Mouse (Mus musculus) gastrocnemius, adult 18-20 months (tissue): ENCODE measurements around the gene Stard5. TPM values are rescaled to one million over a fixed set of nuclear protein-coding genes. Genes with fewer than 3 reads are reported as not detected.
A peak's percentile ranks its signal among the peaks of the same experiment; 100 is the strongest.

Source experiments
- DNase-seq: peaks from one replicate; pipeline ENCODE4 v3.0.0; 2021; ENCODE audit warnings: low spot score
- total RNA-seq, 2 experiments: library from RNA; stranded (reverse); gene quantifications; 2 replicates each; pipeline ENCODE4 v1.2.3; 2021

Gene Stard5
- total RNA-seq, 2 experiments from 2014 or later = 3.1 to 4.1 TPM

DNA sequence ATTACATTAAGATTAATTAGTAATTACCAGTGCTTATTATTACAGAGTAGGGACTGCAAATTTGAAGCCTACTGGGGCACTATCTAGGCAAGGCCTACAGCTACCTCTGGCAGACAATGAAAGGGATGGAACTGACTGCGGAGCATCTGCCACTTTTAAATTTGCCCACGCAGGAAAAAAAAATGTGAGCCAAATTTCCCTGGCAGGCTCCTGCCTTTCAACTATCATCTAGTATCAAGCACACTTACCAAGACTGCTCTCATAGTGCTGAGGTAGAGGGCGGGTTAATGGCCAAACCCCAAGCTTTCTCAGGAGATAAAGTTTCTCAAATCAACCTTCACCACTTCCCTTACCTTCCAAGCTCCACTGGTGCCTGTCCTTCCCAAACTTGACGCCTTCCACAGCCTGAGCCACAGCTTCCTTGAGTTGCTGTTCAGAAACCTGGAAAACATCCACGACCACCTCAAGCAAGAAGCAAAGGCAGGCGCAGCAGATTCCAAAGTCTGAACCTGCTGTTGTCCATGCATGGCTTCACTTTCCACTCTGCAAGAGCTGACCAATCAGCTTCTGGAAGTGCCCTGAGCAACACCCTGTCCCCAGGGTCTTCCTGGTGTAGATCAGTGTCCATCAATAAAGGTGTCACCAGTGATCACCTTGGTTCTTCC lies 31.1 kb downstream of the Stard5 start:
- DNase-seq = no peak

- DNase-seq = no peak
These were observed 34.4 kb downstream of the Stard5 start for GRCm38 (mm10) chr7:83666087-83666595.

- DNase-seq = no peak
These were observed 36.3 kb downstream of the Stard5 start for GRCm38 (mm10) chr7:83667936-83668645.

- peak; percentile 38 for DNase-seq
These were observed 37.0 kb downstream of the Stard5 start for GRCm38 (mm10) chr7:83668724-83669123.

GRCm38 (mm10) chr7:83671573-83671972 lies 39.8 kb downstream of the Stard5 start:
- DNase-seq = no peak

- DNase-seq = no peak
These were observed 43.9 kb downstream of the Stard5 start for GRCm38 (mm10) chr7:83675545-83676254.

DNA sequence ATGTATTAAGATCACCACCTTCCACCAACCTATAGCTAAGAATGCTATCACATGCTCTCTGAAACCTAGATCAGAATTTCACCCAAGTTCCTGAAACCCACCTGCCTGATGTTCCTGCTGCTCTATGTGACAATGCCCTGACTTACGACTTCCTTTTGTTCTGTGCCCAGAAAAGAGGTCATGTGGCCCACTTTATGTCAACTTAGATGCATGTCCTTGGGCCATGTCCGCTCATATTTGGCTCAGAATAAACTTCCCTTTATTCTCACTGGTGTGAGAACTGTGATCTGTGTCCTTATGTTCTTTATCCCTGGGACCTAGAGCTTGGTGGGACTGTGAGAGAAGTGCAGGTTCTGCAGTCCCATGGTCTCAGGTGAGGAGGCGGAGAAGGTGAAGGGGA lies 45.5 kb downstream of the Stard5 start:
- no peak for DNase-seq

DNA sequence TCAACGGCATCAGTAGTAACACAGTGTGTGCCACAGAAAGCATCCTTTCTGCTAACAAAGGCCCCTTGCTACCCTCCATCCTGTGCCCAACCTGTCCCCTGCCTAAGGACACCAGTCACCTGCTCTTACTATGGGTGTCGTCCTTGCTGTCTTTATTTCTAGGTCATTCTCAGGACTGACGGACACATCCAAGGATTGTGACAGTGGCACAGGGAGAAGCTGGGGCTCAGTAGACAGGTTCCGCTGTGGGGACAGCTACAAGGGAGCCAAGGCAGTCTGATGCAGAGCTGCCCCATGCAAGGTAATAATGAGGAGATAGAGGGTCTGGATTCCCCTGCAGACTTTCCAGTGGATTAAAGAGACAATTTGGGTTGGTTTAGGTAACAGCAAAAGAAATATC lies 46.7 kb downstream of the Stard5 start:
- no peak for DNase-seq

- DNase-seq = no peak
These were observed 51.0 kb downstream of the Stard5 start for GRCm38 (mm10) chr7:83682640-83683274.

- no peak for DNase-seq
These were observed 63.9 kb downstream of the Stard5 start for GRCm38 (mm10) chr7:83695449-83696212.

GRCm38 (mm10) chr7:83699066-83699745 lies 67.4 kb downstream of the Stard5 start:
- DNase-seq = no peak

Other genes starting within 250 kb of the Stard5 start
- under 1 TPM; 0.02 to 0.07 TPM for gene Tmc3, start 47.0 kb upstream of the Stard5 start, total RNA-seq
- gene Il16, start 113.8 kb downstream of the Stard5 start, total RNA-seq = 1 to 10 TPM; 1.5 to 2.2 TPM
- gene Cfap161, start 162.9 kb downstream of the Stard5 start, total RNA-seq = not detected